ENCODE assay signal across 8 mouse cellular contexts in the genomic region with DNA sequence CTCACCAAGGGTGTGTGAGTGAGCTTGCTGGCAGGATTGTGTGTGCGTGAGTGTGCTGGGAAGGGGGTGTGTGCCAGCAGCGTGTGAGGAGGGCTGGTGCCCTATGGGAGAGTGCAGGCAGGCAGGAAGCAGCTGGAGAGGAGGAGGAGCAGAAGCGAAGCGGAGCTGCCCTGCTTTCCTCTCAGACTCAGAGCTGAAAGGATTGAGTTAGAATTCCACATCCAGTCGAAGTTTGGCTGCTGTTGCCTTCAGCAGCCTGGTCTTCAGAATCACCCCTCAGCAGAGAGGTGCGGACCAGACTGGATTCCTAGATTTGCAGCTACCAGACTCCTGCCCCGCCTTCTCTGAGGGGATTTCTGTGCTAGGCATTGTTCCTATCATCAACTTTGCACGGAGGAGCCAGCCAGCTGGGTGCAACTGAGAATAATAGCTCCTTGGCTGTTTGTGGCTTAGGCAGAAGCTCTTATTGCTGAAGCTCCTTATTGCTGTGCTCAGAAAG. TPM values are rescaled to one million over a fixed set of nuclear protein-coding genes. Genes with fewer than 3 reads are reported as not detected.
DNase-seq lines count a peak whose midpoint lies in the region; ATAC-seq and TF ChIP-seq lines count a peak whose summit lies in the region.

No protein-coding gene starts in this region.

- 0% methylated on average over 8 of the region's 8 CpGs for WGBS in forebrain, embryonic 14.5 days
- 3% methylated on average over 8 of the region's 8 CpGs for WGBS in hindbrain, postnatal 0 days
- 13% methylated on average over 8 of the region's 8 CpGs for WGBS in liver, embryonic 11.5 days

- no peaks in the 10 kb centered on the region for H3K9me3 ChIP-seq in forebrain, embryonic 14.5 days (replicated peaks; ENCODE audit: control insufficient read depth, low read length)
- no peaks in the 10 kb centered on the region for H3K9me3 ChIP-seq in hindbrain, postnatal 0 days (ENCODE audit: low read length)
- H3K9me3 ChIP-seq in liver, embryonic 11.5 days (ENCODE audit: control insufficient read depth, low read length), result no peaks in the 10 kb centered on the region

- DNase-seq in adrenal gland, postnatal 10 days, result peak; percentile 7
- no peak for DNase-seq in adrenal gland, adult 18-20 months (ENCODE audit: low spot score in 2 of 2)
- peak; percentile 60 for DNase-seq in 3T3-L1 (ENCODE audit: low read depth, low spot score)
- DNase-seq in forebrain, embryonic 14.5 days (ENCODE audit: low spot score), result peak; percentile 69
- peak; percentile 60 for DNase-seq in hindbrain, postnatal 0 days (ENCODE audit: low spot score)
- no peak for DNase-seq in liver, embryonic 11.5 days (ENCODE audit: low spot score)
- peak; percentile 83 for DNase-seq in right cerebral cortex, postnatal 25 days

- peak overlapping the region; percentile 58 for H3K4me2 ChIP-seq in forebrain, embryonic 14.5 days (ENCODE audit: low read length)
- peak overlapping the region; percentile 49 for H3K4me2 ChIP-seq in hindbrain, postnatal 0 days (ENCODE audit: low read depth, low read length)
- peak overlapping the region; percentile 31; the same call in 1 of the 2 replicates for H3K4me2 ChIP-seq in liver, embryonic 11.5 days

- H3K4me1 ChIP-seq in forebrain, embryonic 14.5 days (ENCODE audit: control insufficient read depth, insufficient read depth, low read length), result peaks cover 12% of the 10 kb centered on the region
- H3K4me1 ChIP-seq in hindbrain, postnatal 0 days (ENCODE audit: insufficient read depth, low read length), result 0 out of 2 replicates have a peak, but pooled peaks cover 6% of the 10 kb centered on the region
- no peaks in the 10 kb centered on the region for H3K4me1 ChIP-seq in liver, embryonic 11.5 days (replicated peaks; ENCODE audit: control insufficient read depth, insufficient read depth, low read length)

- peak; percentile 90 for ATAC-seq in forebrain, embryonic 14.5 days
- ATAC-seq in hindbrain, postnatal 0 days, result peak; percentile 88
- ATAC-seq in liver, embryonic 11.5 days (replicated peaks; ENCODE audit: low FRiP score), result no peak
- ATAC-seq in megakaryocyte-erythroid progenitor cell, adult 5-6 weeks (replicated peaks; ENCODE audit: low FRiP score, low TSS enrichment, poor library complexity, severe bottlenecking), result no peak

- H3K9ac ChIP-seq in forebrain, embryonic 14.5 days (ENCODE audit: low read length), result peak overlapping the region; percentile 58
- H3K9ac ChIP-seq in hindbrain, postnatal 0 days (replicated peaks; ENCODE audit: low read length), result peak overlapping the region; percentile 28
- no peak overlapping the region for H3K9ac ChIP-seq in liver, embryonic 11.5 days (ENCODE audit: low read depth, low read length)

- no peaks in the 10 kb centered on the region for H3K27me3 ChIP-seq in forebrain, embryonic 14.5 days (replicated peaks; ENCODE audit: control insufficient read depth, insufficient read depth, low read length)
- H3K27me3 ChIP-seq in hindbrain, postnatal 0 days (ENCODE audit: insufficient read depth, low read length), result no peaks in the 10 kb centered on the region
- H3K27me3 ChIP-seq in liver, embryonic 11.5 days (replicated peaks; ENCODE audit: control insufficient read depth, insufficient read depth, low read length), result no peaks in the 10 kb centered on the region

- TF ChIP-seq CTCF in hindbrain, postnatal 0 days (IDR thresholded peaks at IDR 0.05; ENCODE audit: low read depth), result no peak

- peak overlapping the region; percentile 23 for H3K4me3 ChIP-seq in forebrain, embryonic 14.5 days (ENCODE audit: low read depth, low read length)
- peak overlapping the region; percentile 27 for H3K4me3 ChIP-seq in hindbrain, postnatal 0 days (ENCODE audit: low read length)
- no peak overlapping the region for H3K4me3 ChIP-seq in liver, embryonic 11.5 days (ENCODE audit: low read depth, low read length)

- H3K27ac ChIP-seq in forebrain, embryonic 14.5 days (ENCODE audit: low read depth, low read length), result peak overlapping the region; percentile 77
- H3K27ac ChIP-seq in hindbrain, postnatal 0 days, result peak overlapping the region; percentile 23; the same call in 1 of the 2 replicates
- no peak overlapping the region for H3K27ac ChIP-seq in liver, embryonic 11.5 days (ENCODE audit: low read depth, low read length)

- H3K36me3 ChIP-seq in forebrain, embryonic 14.5 days (ENCODE audit: control insufficient read depth, insufficient read depth, low read length), result no peaks in the 10 kb centered on the region
- H3K36me3 ChIP-seq in hindbrain, postnatal 0 days (ENCODE audit: insufficient read depth, low read length), result no peaks in the 10 kb centered on the region
- H3K36me3 ChIP-seq in liver, embryonic 11.5 days (ENCODE audit: control insufficient read depth, insufficient read depth, low read length), result no peaks in the 10 kb centered on the region

RNA-seq across cellular contexts. Expression of gene Atp8b5, which starts 57.8 kb away (rescaled TPM):
- under 1 TPM; 0.36 to 0.73 TPM for total RNA-seq in adrenal gland, postnatal 10 days (2021)
- under 1 TPM; 0.30 to 0.83 TPM for total RNA-seq in adrenal gland, adult 18-20 months (2021)
- 0.46 and 0.79 TPM in 2 replicates for polyA plus RNA-seq in forebrain, embryonic 14.5 days (2014; fragmentation: Nextera tagmentation; extraction: Ambion mirVana)
- total RNA-seq in hindbrain, postnatal 0 days (2014; rRNA removed), result 0.32 and 2.4 TPM in 2 replicates
- 0.44 and 0.54 TPM in 2 replicates for polyA plus RNA-seq in hindbrain, postnatal 0 days (2015; fragmentation: Nextera tagmentation; extraction: Ambion mirVana)
- 0.25 and 0.29 TPM in 2 replicates for polyA plus RNA-seq in liver, embryonic 11.5 days (2014; fragmentation: Nextera tagmentation; extraction: Ambion mirVana)
- 0.07 and 0.68 TPM in 2 replicates for total RNA-seq in megakaryocyte-erythroid progenitor cell, adult 5-6 weeks (2014; fragmentation: Nextera tagmentation)
- 0.66 and 0.69 TPM in 2 replicates for total RNA-seq in megakaryocyte-erythroid progenitor cell, adult 5-6 weeks (2017)

Comparison
In these comparisons a context has a peak if more than half of its experiments do, and no peak if none do; other contexts are left out.
1. DNase-seq: peak in adrenal gland, postnatal 10 days (single experiment), 3T3-L1 (single experiment), forebrain, embryonic 14.5 days (single experiment), hindbrain, postnatal 0 days (single experiment) and right cerebral cortex, postnatal 25 days (single experiment); none in adrenal gland, adult 18-20 months (0 of 2) and liver, embryonic 11.5 days (single experiment).
2. ATAC-seq: peak in forebrain, embryonic 14.5 days (single experiment) and hindbrain, postnatal 0 days (single experiment); none in liver, embryonic 11.5 days (single experiment) and megakaryocyte-erythroid progenitor cell, adult 5-6 weeks (single experiment).
3. Peak in every context shown above with its lines, with median percentiles within 50 percentile points of each other: H3K4me2 ChIP-seq.